Mouse (Mus musculus): Measurements from ENCODE around the gene Cabp7. TPM values are rescaled to one million over a fixed set of nuclear protein-coding genes. Genes with fewer than 3 reads are reported as not detected.

Cabp7 gene
- polyA plus RNA-seq, 1 experiment: 0.19 TPM

GRCm38 (mm10) chr11:4730096-4730495, 16.5 kb downstream of the Cabp7 start:
- no peak overlapping the region for H3K27ac ChIP-seq (ENCODE audit: control insufficient read depth, insufficient read depth, low read length)
- no peaks in the 10 kb centered on the region for H3K36me3 ChIP-seq (ENCODE audit: control insufficient read depth, insufficient read depth, low read length)
- WGBS: 96% methylated on average over 6 of the region's 6 CpGs

GRCm38 (mm10) chr11:4729603-4730002, 17.0 kb downstream of the Cabp7 start:
- Histone ChIP-seq H3K36me3 (ENCODE audit: control insufficient read depth, insufficient read depth, low read length) (no peaks in the 10 kb centered on the region; the same call in 1 of the 2 replicates), H3K27ac (ENCODE audit: control insufficient read depth, insufficient read depth, low read length) (no peak overlapping the region), H3K4me1 (replicated peaks; ENCODE audit: control insufficient read depth, insufficient read depth, low read length) (no peaks in the 10 kb centered on the region), H3K4me3 (ENCODE audit: control insufficient read depth, insufficient read depth, low read length) (no peak overlapping the region), H3K27me3 (ENCODE audit: control insufficient read depth, insufficient read depth, low read length) (no peaks in the 10 kb centered on the region)
- 28% methylated on average over 12 of the region's 12 CpGs for WGBS
- TF ChIP-seq POLR2A (IDR thresholded peaks at IDR 0.05; ENCODE audit: control insufficient read depth, extremely low read depth, insufficient read depth, low read length, poor library complexity): no peak
- no peak for TF ChIP-seq CTCF (IDR thresholded peaks at IDR 0.05; ENCODE audit: borderline replicate concordance, control insufficient read depth, extremely low read depth, insufficient read depth, low read length, poor library complexity)
- DNase-seq: no peak

More at GRCm38 (mm10) chr11:4730096-4730495, 16.5 kb downstream of the Cabp7 start:
- Histone ChIP-seq H3K4me1 (replicated peaks; ENCODE audit: control insufficient read depth, insufficient read depth, low read length) (no peaks in the 10 kb centered on the region), H3K27me3 (ENCODE audit: control insufficient read depth, insufficient read depth, low read length) (no peaks in the 10 kb centered on the region), H3K4me3 (ENCODE audit: control insufficient read depth, insufficient read depth, low read length) (no peak overlapping the region)
- TF ChIP-seq POLR2A (IDR thresholded peaks at IDR 0.05; ENCODE audit: control insufficient read depth, extremely low read depth, insufficient read depth, low read length, poor library complexity) (no peak), CTCF (IDR thresholded peaks at IDR 0.05; ENCODE audit: borderline replicate concordance, control insufficient read depth, extremely low read depth, insufficient read depth, low read length, poor library complexity) (no peak)
- no peak for DNase-seq

GRCm38 (mm10) chr11:4721728-4722127, 24.9 kb downstream of the Cabp7 start:
- Histone ChIP-seq H3K4me1 (replicated peaks; ENCODE audit: control insufficient read depth, insufficient read depth, low read length) (no peaks in the 10 kb centered on the region), H3K27me3 (ENCODE audit: control insufficient read depth, insufficient read depth, low read length) (no peaks in the 10 kb centered on the region), H3K36me3 (ENCODE audit: control insufficient read depth, insufficient read depth, low read length) (peaks cover 5% of the 10 kb centered on the region; the same call in 1 of the 2 replicates), H3K27ac (ENCODE audit: control insufficient read depth, insufficient read depth, low read length) (no peak overlapping the region), H3K4me3 (ENCODE audit: control insufficient read depth, insufficient read depth, low read length) (no peak overlapping the region)
- DNase-seq: no peak
- WGBS: 96% methylated on average over 8 of the region's 8 CpGs
- TF ChIP-seq POLR2A (IDR thresholded peaks at IDR 0.05; ENCODE audit: control insufficient read depth, extremely low read depth, insufficient read depth, low read length, poor library complexity) (no peak), CTCF (IDR thresholded peaks at IDR 0.05; ENCODE audit: borderline replicate concordance, control insufficient read depth, extremely low read depth, insufficient read depth, low read length, poor library complexity) (no peak)

GRCm38 (mm10) chr11:4720900-4721580, 25.5 kb downstream of the Cabp7 start:
- Histone ChIP-seq H3K27ac (ENCODE audit: control insufficient read depth, insufficient read depth, low read length) (no peak overlapping the region), H3K4me1 (replicated peaks; ENCODE audit: control insufficient read depth, insufficient read depth, low read length) (no peaks in the 10 kb centered on the region), H3K4me3 (ENCODE audit: control insufficient read depth, insufficient read depth, low read length) (no peak overlapping the region), H3K36me3 (ENCODE audit: control insufficient read depth, insufficient read depth, low read length) (peaks cover 5% of the 10 kb centered on the region; the same call in 1 of the 2 replicates), H3K27me3 (ENCODE audit: control insufficient read depth, insufficient read depth, low read length) (no peaks in the 10 kb centered on the region)
- DNase-seq: no peak
- no peak for TF ChIP-seq CTCF (IDR thresholded peaks at IDR 0.05; ENCODE audit: borderline replicate concordance, control insufficient read depth, extremely low read depth, insufficient read depth, low read length, poor library complexity)
- TF ChIP-seq POLR2A (IDR thresholded peaks at IDR 0.05; ENCODE audit: control insufficient read depth, extremely low read depth, insufficient read depth, low read length, poor library complexity): no peak
- WGBS: 91% methylated on average over 7 of the region's 7 CpGs

GRCm38 (mm10) chr11:4720393-4720792, 26.2 kb downstream of the Cabp7 start:
- Histone ChIP-seq H3K36me3 (ENCODE audit: control insufficient read depth, insufficient read depth, low read length) (peaks cover 5% of the 10 kb centered on the region; the same call in 1 of the 2 replicates), H3K4me1 (replicated peaks; ENCODE audit: control insufficient read depth, insufficient read depth, low read length) (no peaks in the 10 kb centered on the region), H3K4me3 (ENCODE audit: control insufficient read depth, insufficient read depth, low read length) (no peak overlapping the region), H3K27me3 (ENCODE audit: control insufficient read depth, insufficient read depth, low read length) (no peaks in the 10 kb centered on the region), H3K27ac (ENCODE audit: control insufficient read depth, insufficient read depth, low read length) (no peak overlapping the region)
- no peak for DNase-seq
- TF ChIP-seq POLR2A (IDR thresholded peaks at IDR 0.05; ENCODE audit: control insufficient read depth, extremely low read depth, insufficient read depth, low read length, poor library complexity) (no peak), CTCF (IDR thresholded peaks at IDR 0.05; ENCODE audit: borderline replicate concordance, control insufficient read depth, extremely low read depth, insufficient read depth, low read length, poor library complexity) (no peak)
- WGBS: 91% methylated on average over 11 of the region's 11 CpGs

GRCm38 (mm10) chr11:4719961-4720360, 26.6 kb downstream of the Cabp7 start:
- Histone ChIP-seq H3K4me1 (replicated peaks; ENCODE audit: control insufficient read depth, insufficient read depth, low read length) (no peaks in the 10 kb centered on the region), H3K27me3 (ENCODE audit: control insufficient read depth, insufficient read depth, low read length) (no peaks in the 10 kb centered on the region), H3K4me3 (ENCODE audit: control insufficient read depth, insufficient read depth, low read length) (no peak overlapping the region), H3K27ac (ENCODE audit: control insufficient read depth, insufficient read depth, low read length) (no peak overlapping the region), H3K36me3 (ENCODE audit: control insufficient read depth, insufficient read depth, low read length) (peaks cover 5% of the 10 kb centered on the region; the same call in 1 of the 2 replicates)
- DNase-seq: no peak
- TF ChIP-seq POLR2A (IDR thresholded peaks at IDR 0.05; ENCODE audit: control insufficient read depth, extremely low read depth, insufficient read depth, low read length, poor library complexity) (no peak), CTCF (IDR thresholded peaks at IDR 0.05; ENCODE audit: borderline replicate concordance, control insufficient read depth, extremely low read depth, insufficient read depth, low read length, poor library complexity) (no peak)
- 96% methylated on average over 9 of the region's 9 CpGs for WGBS
